Mouse (Mus musculus) retina, adult 2 months (tissue): ENCODE results near the gene Pip4k2a.

Experiments
- DNase-seq: peaks from one replicate; pipeline ENCODE4 v3.0.0-alpha.2; 2012; ENCODE audit warnings: low read depth, low spot score

Gene Pip4k2a

DNA sequence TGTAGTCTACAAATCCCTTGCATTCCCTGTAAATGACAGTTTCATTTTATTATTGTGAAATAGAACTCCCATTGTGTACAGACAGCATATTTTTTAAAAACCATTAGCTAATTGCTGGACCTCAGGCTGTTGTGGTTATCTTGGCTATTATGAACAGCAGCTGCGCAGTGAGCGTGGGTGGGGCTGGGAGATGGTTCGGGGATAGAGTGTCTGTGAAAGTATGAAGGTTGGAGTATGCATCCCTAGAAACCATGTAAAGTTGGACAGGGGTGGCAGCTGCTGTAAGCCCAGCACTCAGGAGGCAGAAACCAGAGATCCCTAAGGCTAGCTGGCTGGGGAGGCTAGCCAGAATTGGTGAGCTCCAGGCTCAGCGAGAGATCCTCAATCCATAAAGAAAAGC lies 158.4 kb downstream of the Pip4k2a start:
- no peak for DNase-seq

GRCm38 (mm10) chr2:18835266-18835908 lies 162.5 kb downstream of the Pip4k2a start:
- no peak for DNase-seq

- no peak for DNase-seq
These were observed 164.8 kb downstream of the Pip4k2a start for GRCm38 (mm10) chr2:18833024-18833590.

- no peak for DNase-seq
These were observed 166.7 kb downstream of the Pip4k2a start for GRCm38 (mm10) chr2:18831031-18831774.

- no peak for DNase-seq
These were observed 175.2 kb downstream of the Pip4k2a start for GRCm38 (mm10) chr2:18822711-18823110.

GRCm38 (mm10) chr2:18821451-18822379 lies 176.2 kb downstream of the Pip4k2a start:
- no peak for DNase-seq

DNA sequence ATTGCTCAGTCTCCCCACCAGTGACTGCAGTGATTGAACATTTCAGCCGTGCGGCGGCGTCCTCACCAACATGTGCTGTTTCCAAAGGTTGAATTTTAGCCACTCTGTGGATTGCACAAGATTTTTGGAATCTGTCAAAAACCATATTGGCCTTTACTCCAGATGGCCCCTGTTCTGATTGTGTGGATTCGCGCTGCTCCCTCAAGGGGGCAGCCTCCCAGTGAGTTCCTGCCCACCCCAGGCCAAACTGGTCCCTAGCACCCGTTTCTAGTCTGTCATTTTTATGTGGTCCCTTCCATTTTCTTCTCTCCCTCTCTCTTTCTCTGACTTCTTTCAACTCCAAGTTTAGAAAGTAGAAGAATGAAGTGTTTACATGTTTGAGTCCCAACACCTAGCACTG lies 178.4 kb downstream of the Pip4k2a start:
- no peak for DNase-seq

- no peak for DNase-seq
These were observed 181.9 kb downstream of the Pip4k2a start for GRCm38 (mm10) chr2:18816036-18816435.

GRCm38 (mm10) chr2:18815336-18815965 lies 182.5 kb downstream of the Pip4k2a start:
- DNase-seq: no peak

DNA sequence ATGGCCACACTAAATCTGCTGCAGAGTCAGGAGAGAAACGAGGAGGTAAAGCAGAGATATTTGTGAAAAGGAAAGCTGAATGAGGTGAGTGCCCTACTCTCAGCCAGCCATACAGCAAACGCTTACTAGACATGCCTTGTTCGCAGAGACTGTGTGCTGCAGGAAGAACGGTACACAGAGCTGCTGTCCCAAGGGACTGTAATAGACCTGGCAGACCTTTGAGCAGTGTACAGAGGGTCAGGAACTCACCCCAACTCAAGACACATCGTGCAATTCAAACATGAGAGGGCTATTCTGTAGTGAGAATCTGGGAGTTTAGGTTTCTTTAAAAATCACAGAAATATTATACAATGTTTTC lies 183.5 kb downstream of the Pip4k2a start:
- DNase-seq: no peak

GRCm38 (mm10) chr2:18813683-18814446 lies 184.1 kb downstream of the Pip4k2a start:
- no peak for DNase-seq

DNA sequence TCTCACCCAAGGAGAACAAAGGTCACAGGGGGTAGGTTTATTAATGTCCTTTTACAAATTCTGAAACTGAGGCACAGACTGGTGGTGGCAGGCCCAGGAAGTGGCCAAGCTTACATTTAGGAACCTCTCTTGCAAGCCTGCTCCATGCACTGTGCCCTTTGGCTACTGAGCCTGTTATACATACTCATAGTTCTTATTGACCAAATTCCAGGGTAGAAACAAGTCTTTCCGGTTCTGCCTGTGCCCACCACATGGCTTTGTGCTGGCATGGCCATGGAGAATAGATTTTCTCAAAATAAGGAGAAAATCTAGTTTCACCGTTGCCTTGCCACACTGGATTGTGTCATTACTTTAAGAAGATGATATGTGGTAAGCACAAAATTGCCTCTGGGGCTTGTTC lies 190.0 kb downstream of the Pip4k2a start:
- no peak for DNase-seq

DNA sequence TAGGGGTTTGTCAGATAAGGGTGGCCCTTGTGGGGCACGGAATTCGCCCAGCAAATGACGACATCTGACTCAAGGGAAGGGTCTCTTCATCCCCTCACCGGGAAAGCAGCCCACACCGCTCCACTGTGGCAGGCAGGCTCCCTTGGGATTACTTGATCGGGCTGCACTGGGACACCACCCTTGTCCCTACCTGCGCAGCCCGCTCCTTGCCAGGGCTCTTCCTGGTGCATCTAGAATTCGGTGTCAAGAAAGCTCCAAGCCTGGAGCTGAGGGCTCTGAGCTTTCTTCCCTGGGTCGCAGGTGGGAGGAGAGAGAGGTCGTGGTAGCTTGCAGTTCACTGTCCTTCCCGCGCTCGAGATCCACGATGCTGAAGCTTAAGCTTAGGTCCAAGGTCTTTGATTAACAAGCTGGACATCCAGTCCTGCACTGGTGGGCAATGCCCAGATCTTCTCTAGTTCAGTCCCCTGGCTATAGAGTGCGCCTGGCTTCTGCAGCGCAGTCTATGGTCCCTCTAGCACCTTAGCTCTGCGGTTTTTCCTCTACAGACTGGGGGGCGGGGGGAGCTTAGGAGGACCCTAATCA lies 196.6 kb downstream of the Pip4k2a start:
- DNase-seq: no peak

- no peak for DNase-seq
These were observed 197.2 kb downstream of the Pip4k2a start for GRCm38 (mm10) chr2:18800646-18801251.

DNA sequence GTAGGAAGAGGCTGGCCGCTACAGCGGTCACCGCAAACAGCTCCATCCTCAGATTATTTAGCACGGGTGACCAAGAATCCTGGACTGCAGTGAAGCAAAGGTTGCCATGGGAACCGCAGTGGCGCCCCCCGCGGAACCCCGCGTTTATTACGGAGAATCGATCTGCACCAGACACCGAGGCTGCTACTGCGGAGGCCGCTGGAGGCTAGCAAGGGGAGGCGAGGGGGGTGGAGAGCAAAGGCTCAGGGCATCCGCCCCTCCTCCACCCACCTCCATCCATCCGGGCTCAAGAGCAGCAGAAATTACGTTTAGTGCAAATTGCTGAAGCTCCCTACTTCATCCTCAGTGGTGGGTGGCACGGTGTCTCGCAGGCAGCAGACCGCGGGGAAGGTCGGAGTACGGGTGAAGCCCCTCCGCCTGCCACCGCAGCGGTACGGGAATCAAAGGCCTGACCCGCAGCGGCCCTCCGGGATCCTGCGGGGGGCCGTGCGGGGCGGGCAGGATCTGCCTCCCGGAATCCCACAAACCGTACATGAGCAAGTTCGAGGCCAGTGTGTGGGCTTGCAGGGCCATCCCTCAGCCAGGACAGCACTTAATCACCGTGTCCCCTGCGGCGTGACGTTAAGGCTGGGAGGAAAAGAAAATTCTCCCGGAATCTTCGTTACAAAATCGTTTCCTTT lies 197.8 kb downstream of the Pip4k2a start:
- DNase-seq: peak; percentile 8

DNA sequence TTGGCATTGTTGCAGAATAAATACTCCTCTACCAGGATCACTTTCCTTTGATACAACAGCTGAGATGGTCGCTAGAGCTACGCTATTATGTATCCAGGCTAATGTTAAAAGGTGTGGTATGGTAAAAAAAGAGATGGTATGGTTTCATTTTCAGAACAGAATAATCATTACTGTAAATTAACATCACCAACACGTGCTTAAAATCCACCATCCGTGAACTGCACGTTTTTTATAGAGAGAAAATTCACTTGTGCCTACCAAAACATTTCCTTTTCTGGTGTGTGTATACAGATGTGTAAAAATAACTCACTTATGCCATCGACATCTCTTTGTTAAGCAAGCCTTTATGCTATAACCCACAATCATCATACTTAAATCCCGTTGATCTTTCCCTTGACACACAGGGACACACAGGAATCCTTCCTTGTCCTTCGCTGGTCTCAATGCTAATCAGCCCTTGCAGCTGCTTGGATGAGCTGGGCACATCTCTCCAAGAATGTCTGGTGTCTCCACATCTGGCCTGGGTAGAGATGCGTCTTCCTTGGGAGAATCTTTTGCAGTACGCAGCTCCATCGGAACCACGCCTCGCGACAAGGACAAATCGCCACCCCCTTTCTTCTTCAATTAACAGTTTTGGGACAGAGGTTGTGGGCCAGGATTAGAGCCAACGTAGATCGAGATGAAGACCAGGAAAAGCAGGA lies 198.5 kb downstream of the Pip4k2a start:
- DNase-seq: no peak

- DNase-seq: no peak
These were observed 200.2 kb downstream of the Pip4k2a start for GRCm38 (mm10) chr2:18797776-18798175.

DNA sequence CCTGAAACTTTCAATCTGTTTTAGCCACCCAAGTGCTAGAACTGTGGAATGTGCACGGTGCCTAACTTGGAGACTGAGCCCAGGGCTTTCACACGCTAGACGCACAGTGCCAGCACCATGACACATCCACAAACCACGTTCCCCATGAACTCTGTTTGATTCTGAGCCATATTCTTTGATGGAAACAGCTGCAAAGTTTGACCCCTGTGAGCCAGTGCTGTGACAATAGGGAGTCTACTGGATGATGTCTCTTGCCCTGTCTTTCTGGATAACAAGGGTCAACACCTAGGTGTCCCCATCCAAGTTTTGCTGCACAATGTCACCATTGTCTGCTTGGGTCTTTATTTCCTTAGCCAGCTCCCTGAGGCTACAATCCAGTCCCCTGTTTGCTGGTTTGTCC lies 203.7 kb downstream of the Pip4k2a start:
- DNase-seq: no peak
